Mouse (Mus musculus): Measurements from ENCODE around the gene Wdr24.

Gene Wdr24

DNA sequence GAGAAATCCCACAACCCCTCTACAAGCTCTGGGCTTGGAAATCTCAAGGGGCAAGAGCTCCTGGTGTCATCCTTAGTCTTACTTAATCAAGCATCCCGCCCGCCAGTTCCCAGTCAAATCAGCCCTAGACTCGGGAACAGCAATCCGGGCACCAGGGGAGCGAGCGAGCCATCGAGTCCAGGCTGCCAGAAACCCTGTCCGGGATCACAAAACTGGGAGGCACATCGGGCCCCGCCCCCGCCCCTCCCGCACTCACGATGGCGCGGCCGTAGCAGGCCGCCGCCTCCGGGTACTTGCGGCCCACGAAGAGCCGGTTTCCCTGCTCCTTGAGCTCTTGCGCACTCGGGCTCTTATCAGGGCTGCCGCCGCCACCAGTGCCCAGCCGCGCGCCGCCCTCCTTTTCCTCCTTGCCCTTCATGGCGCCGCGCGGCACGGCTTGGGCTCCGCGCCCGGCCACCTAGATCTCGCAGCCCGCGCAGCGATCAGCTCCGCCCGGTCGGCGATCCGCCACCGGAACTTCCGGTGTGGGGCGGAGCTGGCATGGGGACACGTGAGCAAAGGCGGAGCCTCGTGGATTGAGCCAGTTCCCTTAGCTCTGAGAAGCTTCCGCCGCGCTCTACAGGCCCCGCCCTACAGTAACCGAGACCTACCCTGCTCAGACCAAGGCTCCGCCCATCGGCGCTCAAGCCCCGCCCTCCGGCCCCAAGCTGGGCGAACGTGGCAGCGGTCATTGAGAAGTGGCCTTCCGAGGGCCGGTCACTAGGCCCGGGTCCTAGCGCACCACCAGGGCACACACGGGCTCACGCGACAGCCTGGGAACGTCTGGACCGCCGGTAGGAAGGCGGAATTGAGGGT, 9.2 kb downstream of the Wdr24 start:
- peak; percentile 100 for DNase-seq

DNA sequence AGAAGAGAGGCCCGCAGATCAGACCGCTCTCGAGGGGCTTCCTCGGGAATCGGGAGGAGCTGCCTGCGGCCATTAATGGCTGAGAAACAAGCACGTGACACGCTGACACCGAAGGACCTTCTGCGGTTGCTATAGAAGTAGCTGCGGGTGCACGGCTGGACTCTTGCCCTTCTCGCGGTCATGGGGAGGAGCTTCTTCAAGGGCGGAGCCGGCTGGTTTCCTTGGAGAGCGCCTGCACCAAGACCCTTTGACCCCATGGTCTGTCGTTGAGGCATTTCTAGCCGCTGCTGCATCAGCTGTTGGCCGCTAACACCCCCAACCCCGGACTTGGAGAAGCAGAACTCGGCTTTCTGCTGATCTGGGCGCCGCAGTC, 9.8 kb downstream of the Wdr24 start, which contains the start of gene Stub1:
Gene Stub1 (minus strand): TSS at position 114 of the 373 bp plus-strand sequence.
- peak; percentile 96 for DNase-seq

GRCm38 (mm10) chr17:25833961-25834594, 10.7 kb downstream of the Wdr24 start:
- DNase-seq, result no peak

DNA sequence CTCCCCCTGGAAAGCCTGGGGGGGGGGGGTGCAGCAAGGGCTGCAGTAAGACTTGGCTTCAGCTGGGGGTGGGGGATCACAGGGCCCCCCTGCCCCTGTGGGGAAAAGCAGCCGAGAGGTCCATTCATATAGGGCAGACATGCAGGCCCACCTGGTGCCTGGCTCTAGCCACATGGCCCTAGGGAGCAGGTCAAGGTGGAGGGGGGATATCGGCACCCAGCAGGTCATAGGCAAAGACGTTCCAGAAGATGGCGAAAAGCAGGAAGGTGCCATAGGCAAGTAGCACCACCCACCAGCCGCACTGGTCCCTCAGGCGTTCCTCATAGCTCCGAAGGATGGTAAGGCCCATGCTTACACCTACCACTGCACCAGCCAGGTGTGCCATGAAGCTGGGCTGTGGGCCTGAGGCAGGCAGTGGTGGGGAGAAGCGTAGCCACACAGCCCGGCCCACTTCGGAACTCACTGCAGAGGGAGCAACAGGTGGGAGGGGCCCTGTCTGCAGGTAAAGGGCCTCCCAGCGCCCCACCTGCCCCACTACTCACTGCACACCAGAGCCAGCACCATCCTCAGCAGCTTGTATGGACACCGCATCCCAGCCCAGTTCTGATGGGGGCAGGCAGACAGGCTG, 11.3 kb downstream of the Wdr24 start:
- DNase-seq, result no peak

GRCm38 (mm10) chr17:25835301-25835700, 11.9 kb downstream of the Wdr24 start:
- no peak for DNase-seq

DNA sequence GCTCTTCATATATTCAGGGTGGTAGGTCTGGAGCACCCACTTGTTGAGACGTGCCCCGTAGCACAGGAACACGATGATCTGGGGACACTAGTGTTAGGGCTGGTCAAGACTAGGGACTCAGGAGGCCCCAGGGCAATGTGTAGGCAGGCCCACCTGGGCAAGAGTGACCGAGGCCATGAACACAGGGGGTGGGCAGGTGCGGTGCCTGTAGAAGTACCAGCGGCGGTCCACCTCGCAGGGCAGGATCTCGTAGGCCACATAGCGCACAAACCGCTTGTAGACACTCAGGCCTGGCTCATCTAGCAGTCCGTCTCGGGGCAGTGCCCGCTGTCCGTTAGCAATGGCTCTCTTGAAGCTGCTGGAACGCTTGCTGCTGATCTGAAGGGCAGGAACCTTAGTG, 12.4 kb downstream of the Wdr24 start:
- no peak for DNase-seq

GRCm38 (mm10) chr17:25836397-25837075, 13.1 kb downstream of the Wdr24 start:
- no peak for DNase-seq

GRCm38 (mm10) chr17:25837076-25837410, 13.6 kb downstream of the Wdr24 start, which contains the start of gene Rhbdl1:
Gene Rhbdl1 (minus strand): TSS chr17:25837295.
- DNase-seq, result peak; percentile 80

GRCm38 (mm10) chr17:25837533-25837932, 14.1 kb downstream of the Wdr24 start:
- DNase-seq, result peak; percentile 38

- DNase-seq, result no peak
Measured at GRCm38 (mm10) chr17:25838904-25839303, 15.5 kb downstream of the Wdr24 start.

- no peak for DNase-seq
Measured at GRCm38 (mm10) chr17:25839455-25840235, 16.2 kb downstream of the Wdr24 start.

DNA sequence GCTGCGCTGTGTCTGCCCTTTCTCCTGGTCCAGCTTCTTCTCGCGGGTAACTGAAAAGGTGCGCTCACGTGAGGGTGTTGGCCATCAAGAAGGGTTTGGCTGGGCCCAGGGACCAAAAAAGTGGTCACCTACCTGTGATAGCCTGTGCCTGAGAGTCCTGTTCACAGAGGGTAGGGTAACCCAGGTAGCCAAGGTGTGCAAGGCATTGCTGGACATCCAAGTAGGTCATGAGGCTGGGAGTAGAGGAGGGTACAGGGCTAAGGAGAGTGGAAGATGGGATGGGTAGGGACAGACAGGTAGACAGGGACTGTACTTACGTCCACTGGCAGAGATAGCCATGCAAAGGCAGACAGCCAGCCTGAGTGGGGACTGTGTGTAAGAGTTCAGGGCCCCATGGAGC, 17.1 kb downstream of the Wdr24 start:
- no peak for DNase-seq

GRCm38 (mm10) chr17:25841117-25841880, 17.9 kb downstream of the Wdr24 start, which contains the start of gene Gm20683:
Gene Gm20683 (minus strand): TSS chr17:25841763.
- no peak for DNase-seq

DNA sequence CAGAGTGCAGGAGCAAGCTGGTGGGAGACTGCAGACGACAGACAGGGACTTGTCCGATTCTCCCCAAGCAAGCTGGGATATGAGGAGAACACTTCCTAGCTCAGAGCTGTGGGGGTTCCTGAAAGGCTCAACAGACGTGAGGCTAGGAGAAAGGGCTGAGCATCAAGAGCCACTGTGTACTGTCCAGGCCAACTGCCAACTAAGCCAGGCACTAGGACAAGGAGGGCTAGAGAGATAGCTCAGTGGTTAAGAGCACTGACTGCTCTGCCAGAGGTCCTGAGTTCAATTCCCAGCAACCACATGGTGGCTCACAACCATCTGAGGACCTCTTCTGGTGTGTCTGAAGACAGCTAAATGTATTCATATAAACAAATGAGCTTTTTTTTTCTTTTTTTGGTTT, 19.1 kb downstream of the Wdr24 start:
- no peak for DNase-seq

GRCm38 (mm10) chr17:25843122-25843521, 19.7 kb downstream of the Wdr24 start:
- no peak for DNase-seq

GRCm38 (mm10) chr17:25843636-25844395, 20.4 kb downstream of the Wdr24 start:
- DNase-seq, result no peak

GRCm38 (mm10) chr17:25844396-25844901, 21.0 kb downstream of the Wdr24 start, which contains the start of gene Rhot2:
Gene Rhot2 (minus strand): TSS chr17:25844851.
- peak; percentile 97 for DNase-seq

GRCm38 (mm10) chr17:25860229-25860628, 36.8 kb downstream of the Wdr24 start:
- DNase-seq, result no peak

GRCm38 (mm10) chr17:25860832-25861703, 37.6 kb downstream of the Wdr24 start, which contains the start of gene Wdr90:
Gene Wdr90 (minus strand): TSS chr17:25861501.
- DNase-seq, result peak; percentile 97

Measured in embryo, embryonic 11 days (tissue).